Mouse (Mus musculus): ENCODE measurements around the gene Cry1.

- TF ChIP-seq CTCF (IDR thresholded peaks at IDR 0.05) (no peak), POLR2A (IDR thresholded peaks at IDR 0.05; ENCODE audit: insufficient read depth, low read depth, low read length) (no peak)
These were observed 24.3 kb upstream of the Cry1 start for GRCm38 (mm10) chr10:85209119-85209605.

Data from heart, adult 2 months (tissue).